Mouse (Mus musculus) cerebellum, adult 11 months (tissue): ENCODE data around the gene Hspb7.

Source experiments
- DNase-seq: peaks from one replicate; pipeline ENCODE4 v3.0.0; 2022

The Hspb7 gene

GRCm38 (mm10) chr4:141420886-141421285, 307 bp downstream of the Hspb7 start:
- DNase-seq, result no peak

DNA sequence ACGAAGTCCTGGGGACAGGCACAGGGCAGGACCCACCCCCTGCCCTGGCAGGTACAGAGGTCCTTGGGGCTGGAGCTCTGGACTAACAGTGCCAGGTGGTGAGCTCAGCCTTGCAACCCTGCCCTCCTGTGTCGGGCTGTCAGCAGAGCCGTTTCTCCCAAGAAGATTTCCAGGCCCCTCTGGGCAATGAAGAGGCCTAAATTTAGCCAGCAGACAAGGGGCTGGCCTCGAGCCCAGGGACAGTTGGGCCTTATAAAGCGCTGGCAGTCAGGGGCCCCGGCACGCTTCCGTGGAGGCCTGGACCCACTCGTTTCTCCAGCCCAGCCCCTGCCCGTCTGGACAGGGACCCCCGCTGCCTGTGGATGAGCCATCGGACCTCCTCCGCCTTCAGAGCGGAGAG, 844 bp downstream of the Hspb7 start:
- no peak for DNase-seq

DNA sequence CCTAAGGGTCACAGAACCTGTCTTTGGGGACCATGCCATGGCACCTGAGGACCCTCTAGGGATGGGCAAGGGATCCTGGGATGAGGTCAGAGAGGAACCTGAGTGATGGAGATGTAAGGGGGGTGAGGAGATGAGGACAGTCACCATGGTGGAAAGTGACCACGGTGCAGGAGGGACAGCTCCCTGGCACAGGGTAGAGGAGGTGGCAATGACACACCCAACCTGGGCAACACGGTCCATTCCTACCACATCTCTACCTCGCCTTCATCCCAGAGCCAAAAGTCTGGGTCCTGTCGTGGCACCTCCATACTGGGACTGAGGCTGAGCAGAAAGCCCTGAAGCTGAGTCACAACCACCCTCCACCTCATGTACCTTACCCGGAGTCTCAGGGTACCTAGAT, 2.3 kb downstream of the Hspb7 start:
- no peak for DNase-seq

GRCm38 (mm10) chr4:141423288-141423687, 2.7 kb downstream of the Hspb7 start:
- no peak for DNase-seq

DNA sequence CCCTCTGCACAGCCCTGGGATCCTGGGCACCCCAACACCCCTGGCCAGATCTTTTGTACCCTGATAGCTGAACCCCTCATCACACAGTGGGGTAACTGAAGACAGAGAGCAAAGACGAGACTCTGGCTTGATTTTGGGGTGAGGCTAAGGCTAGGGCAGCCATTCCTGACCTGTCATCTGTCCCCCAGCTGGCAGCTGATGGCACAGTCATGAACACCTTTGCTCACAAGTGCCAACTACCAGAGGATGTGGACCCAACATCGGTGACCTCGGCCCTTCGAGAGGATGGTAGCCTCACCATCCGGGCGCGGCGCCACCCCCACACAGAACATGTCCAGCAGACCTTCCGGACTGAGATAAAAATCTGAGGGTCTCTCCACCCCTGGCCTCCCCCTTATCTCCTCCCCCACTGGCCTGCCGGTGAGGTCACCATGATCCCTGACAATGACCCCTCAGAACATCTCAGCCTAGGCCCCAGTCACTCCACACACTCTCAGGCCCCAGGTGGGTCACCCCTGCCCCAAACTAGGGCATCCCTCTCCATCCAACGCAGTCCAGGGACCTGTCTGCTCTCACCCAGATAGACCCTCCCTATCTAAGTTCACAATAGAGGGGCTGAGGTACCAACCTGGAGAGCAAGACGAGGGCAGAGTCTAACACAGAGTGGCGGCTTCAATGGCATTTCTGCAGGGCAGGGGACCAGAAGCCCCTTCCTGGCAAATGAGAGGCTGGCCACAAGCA, 3.3 kb downstream of the Hspb7 start:
- no peak for DNase-seq

GRCm38 (mm10) chr4:141425484-141426479, 5.2 kb downstream of the Hspb7 start:
- no peak for DNase-seq

DNA sequence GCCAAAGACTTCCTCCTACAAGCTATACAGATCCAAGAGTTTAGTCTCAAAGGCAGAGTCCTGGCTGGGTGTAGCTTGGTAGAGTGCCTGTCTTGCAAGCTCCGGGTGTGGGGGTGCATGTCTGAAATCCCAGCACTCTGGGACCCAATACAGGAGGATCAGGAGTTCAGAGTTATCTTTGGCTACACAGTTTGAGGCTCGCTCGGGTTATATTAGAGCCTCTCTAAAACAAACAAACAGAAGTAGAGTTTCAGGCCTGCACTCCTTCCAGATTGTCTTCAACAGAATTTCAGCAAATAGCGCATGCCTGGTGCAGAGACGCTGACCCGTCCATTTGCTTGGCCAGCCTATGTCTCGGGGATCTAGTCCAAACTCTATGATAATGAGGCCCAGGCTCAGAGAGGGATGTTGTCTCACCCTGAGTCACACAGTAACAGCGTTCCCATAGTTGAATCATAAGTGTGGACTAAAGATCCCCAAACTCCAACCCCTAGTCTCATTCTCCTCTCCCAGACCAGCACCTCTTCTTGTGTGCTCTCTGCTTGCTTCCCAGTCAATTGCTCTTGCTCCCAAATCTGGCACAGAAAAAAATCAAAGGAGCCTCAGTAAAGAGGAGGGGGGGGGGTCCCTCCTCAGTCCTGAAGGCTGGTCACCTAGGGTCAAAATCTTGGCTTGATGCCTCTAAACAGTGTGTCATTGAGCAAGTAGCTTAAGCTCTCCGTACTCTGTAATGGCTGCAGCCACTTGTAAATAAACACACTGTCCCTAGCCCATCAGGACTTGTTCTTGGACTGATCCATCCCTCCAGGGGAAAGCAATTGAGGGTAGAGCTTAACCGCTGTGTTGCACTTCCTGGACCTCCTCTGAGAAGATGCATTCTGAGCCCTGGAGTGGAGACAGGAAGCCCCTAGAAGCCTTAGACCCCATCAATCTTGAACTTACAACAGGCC, 6.5 kb downstream of the Hspb7 start:
- no peak for DNase-seq

DNA sequence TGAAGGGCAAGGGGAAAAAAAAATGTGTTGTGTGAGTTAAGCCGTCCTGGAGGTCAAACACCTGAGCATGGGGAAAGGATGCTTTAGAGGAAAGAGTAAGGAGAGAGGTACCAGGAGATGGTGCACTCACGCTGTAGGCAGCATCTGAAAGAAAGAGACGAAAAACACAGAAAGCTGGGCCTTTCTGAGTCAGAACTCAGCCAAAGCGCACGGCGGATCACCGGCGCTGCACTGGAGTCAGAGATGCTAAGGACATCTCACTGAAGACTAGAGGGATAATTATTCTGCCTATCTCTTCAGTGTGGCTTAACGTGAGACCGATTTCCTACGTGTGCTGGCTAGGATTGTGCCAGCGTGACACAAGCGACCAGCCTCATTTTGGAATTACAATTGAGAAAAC, 7.3 kb downstream of the Hspb7 start:
- DNase-seq, result no peak

DNA sequence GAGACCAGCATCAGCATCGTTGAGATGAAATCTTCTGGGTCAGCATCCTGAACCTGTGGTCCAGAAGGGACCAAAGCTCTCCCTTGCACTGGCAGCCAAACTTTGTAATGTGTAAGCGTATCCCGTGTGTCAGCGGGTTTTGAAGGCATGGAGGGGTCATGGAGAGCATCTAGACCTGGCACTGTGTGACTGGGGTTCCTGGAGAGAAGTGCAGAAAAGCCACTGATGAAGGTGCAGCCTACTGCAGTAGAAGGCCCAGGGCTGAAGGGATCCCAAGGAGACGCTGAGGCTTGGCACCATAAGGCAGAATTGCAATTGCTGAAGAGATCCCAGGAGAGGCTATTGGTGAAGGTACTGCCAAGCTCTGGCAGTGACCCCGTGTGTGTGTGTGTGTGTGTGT, 8.8 kb downstream of the Hspb7 start:
- DNase-seq, result no peak

- no peak for DNase-seq
Observed at GRCm38 (mm10) chr4:141429847-141430246, 9.3 kb downstream of the Hspb7 start.

DNA sequence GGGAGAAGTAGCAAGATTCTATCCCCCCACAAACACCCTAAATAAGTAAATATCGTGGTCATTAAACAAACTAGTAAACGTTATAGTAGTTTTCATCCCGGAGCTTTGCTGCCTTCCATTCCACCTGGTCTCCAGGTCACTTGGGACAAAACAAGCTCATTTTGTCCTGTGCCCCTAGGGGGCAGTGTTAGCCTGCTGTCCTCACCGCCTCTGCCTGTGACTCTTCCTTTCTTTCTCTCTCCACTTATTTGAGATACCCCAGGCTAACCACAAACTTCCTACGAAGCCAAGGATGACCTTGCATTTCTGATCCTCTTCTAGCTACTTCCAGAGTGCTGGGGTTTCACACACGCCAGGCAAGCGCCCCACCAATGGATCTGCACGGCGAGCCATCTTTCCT, 10.4 kb downstream of the Hspb7 start:
- DNase-seq, result peak; percentile 69

- DNase-seq, result no peak
Observed at GRCm38 (mm10) chr4:141432666-141433065, 12.1 kb downstream of the Hspb7 start.

GRCm38 (mm10) chr4:141433191-141433590, 12.6 kb downstream of the Hspb7 start:
- no peak for DNase-seq

GRCm38 (mm10) chr4:141435974-141436373, 15.4 kb downstream of the Hspb7 start, which contains the start of gene Srarp:
TSS of gene Srarp (minus strand) at chr4:141436105.
- no peak for DNase-seq

DNA sequence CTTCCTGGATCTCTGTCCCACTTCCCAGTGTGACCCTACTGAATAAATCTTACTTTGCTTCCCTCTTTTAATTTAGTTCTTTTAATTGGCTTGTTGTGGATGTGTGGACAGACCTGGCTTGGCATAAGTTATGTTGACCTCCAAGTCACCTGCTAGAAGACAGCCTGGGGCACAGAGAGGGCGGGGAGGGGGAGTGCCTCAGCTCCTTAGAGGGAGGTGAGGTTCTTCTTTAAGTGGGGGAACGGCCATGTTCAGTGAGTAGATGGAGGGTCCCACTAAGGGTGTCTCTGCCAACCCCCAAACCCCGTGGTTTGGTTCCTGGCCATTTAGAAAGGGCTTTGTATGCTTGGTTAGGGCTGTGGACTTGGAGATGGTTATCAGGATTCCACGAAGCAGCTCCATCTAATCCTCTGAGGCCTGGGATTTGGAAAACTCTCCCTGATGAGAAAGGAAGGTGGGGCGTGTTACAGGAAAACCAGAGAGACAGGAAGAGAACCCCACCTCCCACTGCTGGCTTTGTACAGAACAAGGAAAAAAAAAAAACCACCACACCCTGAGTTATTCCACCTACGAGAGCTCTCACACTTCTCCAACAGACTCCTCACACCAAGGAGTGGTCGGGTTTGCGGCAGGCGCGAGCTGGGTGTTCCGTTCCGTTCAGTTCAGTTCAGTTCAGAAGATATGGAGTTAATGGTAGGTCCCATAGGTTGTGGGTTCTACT, 18.7 kb downstream of the Hspb7 start:
- DNase-seq, result no peak

DNA sequence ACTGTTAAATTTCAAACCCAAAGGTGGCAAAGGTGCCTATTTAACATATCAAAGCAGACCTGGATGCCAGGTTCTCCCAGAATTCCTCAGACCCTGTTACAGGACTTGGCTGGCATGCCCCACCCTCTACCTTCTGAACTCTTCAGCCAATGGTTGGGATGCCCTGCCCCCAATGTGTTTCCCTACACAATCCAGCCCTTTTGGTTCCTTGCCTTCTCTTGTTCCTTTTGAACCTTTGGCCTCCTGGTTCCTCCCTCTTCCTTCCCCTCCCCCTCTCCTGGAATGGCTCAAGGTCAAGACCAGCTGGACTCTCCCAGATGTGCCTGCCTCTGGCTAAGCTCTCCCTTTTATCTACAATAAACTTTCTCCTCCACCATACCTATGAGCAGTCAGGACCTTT, 20.3 kb downstream of the Hspb7 start:
- DNase-seq, result no peak

- DNase-seq, result no peak
Observed at GRCm38 (mm10) chr4:141443641-141444429, 23.3 kb downstream of the Hspb7 start.

- DNase-seq, result peak; percentile 83
Observed at GRCm38 (mm10) chr4:141444451-141445327, 24.1 kb downstream of the Hspb7 start, which contains the start of gene Zbtb17. TSS of gene Zbtb17 (plus strand) at chr4:141444654.

DNA sequence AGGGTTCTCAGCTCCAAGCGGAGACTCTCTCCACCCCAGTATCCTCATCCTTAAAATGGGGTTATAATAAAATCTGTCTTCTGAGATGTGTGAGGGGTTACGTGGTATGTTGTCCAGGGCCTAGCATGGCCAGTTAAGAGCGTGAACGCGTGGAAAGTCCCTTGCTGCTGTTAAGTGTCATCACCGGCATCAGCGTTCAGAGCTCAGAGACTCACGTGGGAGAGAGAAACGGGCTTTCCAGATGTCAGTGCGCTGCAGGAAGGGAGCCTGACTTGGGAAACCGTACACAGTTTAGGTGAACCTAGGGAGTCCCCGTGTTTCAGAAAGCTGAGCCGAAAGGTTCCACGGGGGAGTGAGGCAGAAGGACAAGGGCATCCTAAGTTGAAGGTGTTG, 24.7 kb downstream of the Hspb7 start:
- no peak for DNase-seq

- DNase-seq, result no peak
Observed at GRCm38 (mm10) chr4:141446211-141446610, 25.6 kb downstream of the Hspb7 start.
